Mouse (Mus musculus): ENCODE results near the gene Chfr. TPM values are rescaled to one million over a fixed set of nuclear protein-coding genes. Genes with fewer than 3 reads are reported as not detected.

Chfr gene
- 39.2 TPM for polyA plus RNA-seq (2014; fragmentation: Illumina TruSeq; extraction: RNeasy Lipid Tissue Mini Kit (QIAGEN cat#74804); ENCODE audit: low replicate concordance)

GRCm38 (mm10) chr5:110135293-110136086 lies at the start of gene Chfr:
Chfr (plus strand) TSS chr5:110135842.

DNA sequence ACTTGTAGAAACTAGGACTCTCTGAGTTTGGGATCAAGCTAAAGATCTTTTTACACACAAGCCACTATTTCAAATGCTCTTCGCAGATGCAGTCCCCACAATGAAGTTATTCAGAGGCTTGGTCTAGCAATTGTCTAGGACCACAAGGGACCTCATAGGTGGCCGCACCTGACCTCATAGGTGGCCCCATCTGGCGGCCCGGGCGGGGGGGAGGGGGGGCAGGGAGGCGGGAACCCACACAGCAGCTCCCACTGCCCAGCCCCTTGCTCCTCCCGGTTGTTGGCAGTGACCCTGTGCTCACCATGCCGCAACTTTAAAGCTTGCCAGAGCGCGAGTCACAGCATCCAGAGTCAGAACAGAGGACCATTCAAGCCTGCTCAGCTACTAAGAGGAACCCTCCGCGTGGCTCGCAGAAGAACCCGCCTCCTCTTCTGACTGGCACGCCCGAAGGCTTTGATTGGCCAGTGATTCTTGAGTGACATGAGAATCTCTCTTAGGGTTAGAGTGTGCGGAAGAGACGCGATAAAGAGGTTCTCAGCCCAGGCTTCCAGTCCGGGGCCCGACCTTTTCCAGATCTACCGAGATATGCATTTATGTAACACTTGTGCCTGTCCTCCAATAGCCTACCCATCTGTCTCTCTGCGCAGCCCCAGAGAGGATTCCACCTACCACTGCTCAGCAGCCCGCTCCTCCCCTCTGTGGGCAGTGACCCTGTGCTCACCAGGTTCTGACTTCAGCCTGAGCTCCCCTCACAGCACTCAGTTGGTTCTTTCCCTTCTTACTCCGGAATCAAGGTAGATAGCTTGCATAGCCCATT lies 41.4 kb upstream of the Chfr start, which contains the start of gene Gm35315:
Gene Gm35315 (minus strand): TSS at position 391 of the 817 bp plus-strand sequence.

DNA sequence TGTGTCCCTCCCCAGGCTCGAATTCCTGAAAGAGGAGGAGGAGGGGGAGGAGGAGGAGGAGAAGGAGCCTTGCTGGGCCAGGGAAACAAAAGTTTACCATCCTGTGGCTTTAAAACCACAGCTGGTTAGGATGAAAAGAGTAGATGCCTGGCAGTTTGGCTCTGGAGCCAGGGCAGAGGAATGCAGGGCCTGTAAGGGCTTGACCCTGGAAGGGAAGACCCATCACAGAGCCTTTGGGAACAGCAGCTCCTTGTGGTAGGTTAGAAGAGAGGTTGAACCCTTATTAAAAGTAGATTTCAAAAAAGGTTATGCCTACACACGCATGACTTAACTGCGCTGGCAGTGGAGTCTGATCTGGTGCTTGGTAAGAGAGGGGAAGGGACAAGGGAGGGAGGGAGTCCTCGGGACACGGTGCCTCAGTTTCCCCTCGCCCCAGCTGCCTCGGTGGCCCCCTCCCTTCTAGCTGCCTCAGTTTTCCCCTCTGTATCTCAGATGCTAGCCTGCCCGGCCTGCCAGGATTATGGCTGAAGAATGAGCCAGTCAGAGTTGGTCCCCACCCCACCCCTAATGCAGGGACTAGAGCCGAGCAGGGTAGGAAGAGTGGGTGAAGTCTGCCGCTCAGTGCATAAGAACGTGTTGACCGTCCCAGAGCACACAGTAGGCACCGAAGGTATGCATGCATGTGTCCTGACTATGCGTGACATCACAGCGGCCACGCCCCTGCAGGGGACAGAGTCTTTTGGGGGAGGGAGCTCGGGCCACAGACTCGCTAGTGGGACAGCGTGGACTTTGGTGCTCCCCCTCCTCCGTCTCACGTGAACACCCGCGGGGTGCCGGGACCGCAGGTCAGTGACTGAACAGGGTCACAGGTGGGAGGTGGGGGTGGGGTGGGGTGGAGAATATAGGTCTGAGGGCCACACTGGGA lies 35.7 kb upstream of the Chfr start, which contains the start of gene Plcxd1:
Gene Plcxd1 (plus strand): TSS at position 314 of the 925 bp plus-strand sequence.

GRCm38 (mm10) chr5:110107581-110108304 lies 27.9 kb upstream of the Chfr start, which contains the start of gene Gtpbp6:
Gtpbp6 (minus strand) TSS chr5:110108197.

GRCm38 (mm10) chr5:110109991-110110441 lies 25.6 kb upstream of the Chfr start, which contains the start of gene Zfp605:
Zfp605 (plus strand) TSS chr5:110110092.

GRCm38 (mm10) chr5:110176362-110177020 lies 40.8 kb downstream of the Chfr start, which contains the start of gene Golga3:
Golga3 (plus strand) TSS chr5:110176701.

Other genes with a start within 250 kb of the Chfr start
- 47.1 TPM for gene Gm15446, start 212.4 kb upstream of the Chfr start, polyA plus RNA-seq (2014; fragmentation: Illumina TruSeq; extraction: RNeasy Lipid Tissue Mini Kit (QIAGEN cat#74804); ENCODE audit: low replicate concordance)
- gene Zfp932, start 139.3 kb upstream of the Chfr start, polyA plus RNA-seq (2014; fragmentation: Illumina TruSeq; extraction: RNeasy Lipid Tissue Mini Kit (QIAGEN cat#74804); ENCODE audit: low replicate concordance): 83.5 TPM
- 18.7 TPM for gene Gm17655, start 63.3 kb upstream of the Chfr start, polyA plus RNA-seq (2014; fragmentation: Illumina TruSeq; extraction: RNeasy Lipid Tissue Mini Kit (QIAGEN cat#74804); ENCODE audit: low replicate concordance)
- gene Gm35315, start 41.4 kb upstream of the Chfr start, polyA plus RNA-seq (2014; fragmentation: Illumina TruSeq; extraction: RNeasy Lipid Tissue Mini Kit (QIAGEN cat#74804); ENCODE audit: low replicate concordance): 4.2 TPM
- gene Plcxd1, start 35.9 kb upstream of the Chfr start, polyA plus RNA-seq (2014; fragmentation: Illumina TruSeq; extraction: RNeasy Lipid Tissue Mini Kit (QIAGEN cat#74804); ENCODE audit: low replicate concordance): not detected
- gene Gtpbp6, start 27.6 kb upstream of the Chfr start, polyA plus RNA-seq (2014; fragmentation: Illumina TruSeq; extraction: RNeasy Lipid Tissue Mini Kit (QIAGEN cat#74804); ENCODE audit: low replicate concordance): not detected
- 8.0 TPM for gene Zfp605, start 25.8 kb upstream of the Chfr start, polyA plus RNA-seq (2014; fragmentation: Illumina TruSeq; extraction: RNeasy Lipid Tissue Mini Kit (QIAGEN cat#74804); ENCODE audit: low replicate concordance)
- gene Golga3, start 40.9 kb downstream of the Chfr start, polyA plus RNA-seq (2014; fragmentation: Illumina TruSeq; extraction: RNeasy Lipid Tissue Mini Kit (QIAGEN cat#74804); ENCODE audit: low replicate concordance): 12.2 TPM
- 23.3 TPM for gene Ankle2, start 95.2 kb downstream of the Chfr start, polyA plus RNA-seq (2014; fragmentation: Illumina TruSeq; extraction: RNeasy Lipid Tissue Mini Kit (QIAGEN cat#74804); ENCODE audit: low replicate concordance)
- 20.2 TPM for gene Pgam5, start 134.1 kb downstream of the Chfr start, polyA plus RNA-seq (2014; fragmentation: Illumina TruSeq; extraction: RNeasy Lipid Tissue Mini Kit (QIAGEN cat#74804); ENCODE audit: low replicate concordance)
- 8.3 TPM for gene Pxmp2, start 150.3 kb downstream of the Chfr start, polyA plus RNA-seq (2014; fragmentation: Illumina TruSeq; extraction: RNeasy Lipid Tissue Mini Kit (QIAGEN cat#74804); ENCODE audit: low replicate concordance)
- gene Pole, start 150.5 kb downstream of the Chfr start, polyA plus RNA-seq (2014; fragmentation: Illumina TruSeq; extraction: RNeasy Lipid Tissue Mini Kit (QIAGEN cat#74804); ENCODE audit: low replicate concordance): 3.5 TPM
- gene P2rx2, start 207.4 kb downstream of the Chfr start, polyA plus RNA-seq (2014; fragmentation: Illumina TruSeq; extraction: RNeasy Lipid Tissue Mini Kit (QIAGEN cat#74804); ENCODE audit: low replicate concordance): 0.56 TPM
- gene Lrcol1, start 208.9 kb downstream of the Chfr start, polyA plus RNA-seq (2014; fragmentation: Illumina TruSeq; extraction: RNeasy Lipid Tissue Mini Kit (QIAGEN cat#74804); ENCODE audit: low replicate concordance): not detected

Measured in small intestine, adult 10 weeks (tissue).